Mouse (Mus musculus): ENCODE data around the gene Ate1.

Gene Ate1

DNA sequence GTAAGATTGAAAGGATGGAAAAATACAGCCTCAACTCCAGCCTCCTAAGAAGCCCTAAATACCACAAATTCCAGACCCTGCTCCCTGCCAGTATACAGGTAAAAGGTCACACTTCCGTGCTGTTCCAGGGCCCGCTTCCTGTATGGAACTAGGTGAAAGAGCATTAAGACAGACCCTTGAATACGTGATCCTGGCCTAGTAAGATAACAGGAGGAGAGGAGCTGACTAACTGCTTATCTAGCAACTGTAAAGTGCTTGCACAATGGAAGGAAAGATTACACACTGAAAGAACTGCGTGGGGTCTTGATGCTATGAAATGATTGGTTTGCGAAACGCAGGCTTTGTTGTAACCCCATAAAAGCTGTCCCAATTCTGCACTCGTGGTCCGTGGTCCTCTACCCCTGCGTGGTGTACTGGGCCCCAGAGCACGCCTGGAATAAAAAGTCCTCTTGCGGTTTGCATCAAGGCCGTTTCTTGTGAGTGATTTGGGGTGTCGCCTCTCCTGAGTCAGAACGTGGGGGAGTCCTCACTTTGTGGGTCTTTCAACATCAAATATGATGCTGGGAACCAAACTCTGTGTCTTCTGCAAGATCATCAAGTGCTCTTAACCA, 748 bp upstream of the Ate1 start:
- CTCF ChIA-PET: no interaction called here

- CTCF ChIA-PET: interaction anchor here (0.6 kb wide), 1 partner anchor 39 kb away, joined by 3 read pairs; no protein-coding TSS in a partner anchor
Observed at GRCm38 (mm10) chr7:130519096-130520048, 797 bp downstream of the Ate1 start.

DNA sequence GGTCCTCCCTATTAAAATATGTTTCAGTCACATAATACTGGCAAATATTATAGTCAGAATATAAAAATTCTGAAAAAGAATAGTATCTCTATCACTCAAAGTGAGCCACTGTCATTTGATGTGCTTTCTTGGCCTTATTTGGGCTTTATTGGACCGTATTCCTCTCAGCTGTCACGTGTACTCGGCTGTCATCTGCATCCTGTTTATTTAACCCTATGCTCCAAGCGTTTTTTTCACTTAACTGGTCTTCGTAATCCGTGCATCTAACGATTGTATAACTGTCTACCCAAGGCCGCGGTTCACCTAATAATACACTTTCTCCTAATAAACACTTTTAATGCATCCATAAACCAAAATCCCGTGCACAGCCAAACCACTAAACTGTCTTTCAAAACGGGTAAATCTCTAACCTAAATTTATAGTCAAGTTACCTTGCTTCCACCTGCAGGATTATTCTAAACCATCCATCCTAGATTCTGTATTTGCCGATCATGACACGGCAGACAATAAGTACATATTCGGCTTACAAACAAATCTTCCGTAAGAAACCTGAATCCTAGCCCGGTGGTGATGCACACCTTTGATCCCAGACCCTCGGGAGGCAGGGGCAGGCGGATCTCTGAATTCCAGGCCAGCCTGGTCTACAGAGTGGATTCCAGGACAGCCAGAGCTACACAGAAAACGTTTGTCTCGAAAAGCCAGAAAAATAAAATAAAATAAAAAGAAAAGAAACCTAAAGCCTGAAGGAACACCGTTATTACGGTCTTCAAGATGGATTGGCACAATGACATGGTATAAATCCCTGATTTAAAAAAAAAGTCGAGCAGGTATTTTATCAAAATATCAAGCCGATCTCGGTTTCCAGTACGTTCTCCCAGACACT, 1.7 kb downstream of the Ate1 start:
- CTCF ChIA-PET: no interaction called here

DNA sequence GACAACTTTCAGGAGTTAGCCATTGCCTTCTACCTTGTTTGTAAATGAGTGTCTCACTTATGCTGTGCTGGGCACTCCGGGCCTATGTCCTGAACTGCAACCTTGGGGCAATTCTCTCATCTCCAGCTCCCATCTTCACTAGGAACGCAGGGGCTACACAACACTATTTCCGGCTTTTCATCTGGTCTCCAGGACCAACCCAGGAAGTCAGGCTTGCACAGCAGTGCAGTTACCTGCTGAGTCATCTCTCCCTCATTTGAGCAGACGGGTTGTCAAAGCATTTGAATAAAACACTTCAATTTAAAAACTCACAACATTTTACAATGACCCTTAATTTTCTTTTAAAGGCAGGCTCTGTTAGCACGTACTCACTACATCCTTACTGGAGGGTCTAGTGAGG, 9.9 kb downstream of the Ate1 start:
- CTCF ChIA-PET: no interaction called here

GRCm38 (mm10) chr7:130503006-130503405, 17.2 kb downstream of the Ate1 start:
- CTCF ChIA-PET: interaction anchor here (0.6 kb wide), 1 partner anchor 48 kb away, joined by 3 read pairs; no protein-coding TSS in a partner anchor

DNA sequence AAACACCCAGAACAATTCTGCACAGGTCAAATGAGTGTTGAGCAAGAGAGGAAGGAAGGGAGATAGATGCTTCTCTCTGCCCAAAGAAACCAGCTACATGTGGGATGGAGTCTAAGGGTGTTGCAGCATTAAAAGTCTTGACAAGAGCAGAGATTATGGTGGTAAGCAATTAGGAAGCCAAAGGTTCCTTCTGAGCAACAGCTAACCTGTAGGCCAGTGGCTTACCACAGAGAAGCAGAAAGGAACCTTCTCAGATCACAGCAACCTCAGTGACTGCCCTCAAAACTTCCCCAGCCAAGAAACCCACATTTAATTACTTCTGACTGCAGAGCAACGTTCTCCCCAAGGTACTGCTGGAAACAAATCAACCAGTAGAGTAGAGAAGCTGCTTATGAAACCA, 18.7 kb downstream of the Ate1 start:
- CTCF ChIA-PET: interaction anchor here (0.8 kb wide), 1 partner anchor 12 kb away, joined by 3 read pairs; no protein-coding TSS in a partner anchor

- CTCF ChIA-PET: no interaction called here
Observed at GRCm38 (mm10) chr7:130493346-130493745, 26.8 kb downstream of the Ate1 start.

GRCm38 (mm10) chr7:130492026-130492425, 28.1 kb downstream of the Ate1 start:
- CTCF ChIA-PET: interaction anchor here (0.6 kb wide), 1 partner anchor 1028 kb away, joined by 15 read pairs; no protein-coding TSS in a partner anchor

DNA sequence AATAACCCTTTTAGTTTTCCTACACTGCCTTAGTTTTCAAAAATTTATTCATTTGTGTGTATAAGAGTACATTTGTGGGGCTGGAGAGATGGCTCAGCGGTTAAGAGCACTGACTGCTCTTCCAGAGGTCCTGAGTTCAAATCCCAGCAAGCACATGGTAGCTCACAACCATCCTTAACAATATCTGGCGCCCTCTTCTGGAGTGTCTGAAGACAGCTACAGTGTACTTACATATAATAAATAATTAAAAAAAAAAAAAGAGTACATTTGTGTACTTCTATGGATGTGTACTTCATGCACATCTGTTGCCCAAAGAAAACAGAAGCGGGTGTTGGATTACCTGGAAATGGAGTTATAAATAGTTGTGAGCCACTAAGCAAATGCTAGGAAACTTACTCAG, 41.2 kb downstream of the Ate1 start:
- CTCF ChIA-PET: interaction anchor here (0.7 kb wide), 1 partner anchor 872 kb away, joined by 3 read pairs; no protein-coding TSS in a partner anchor

DNA sequence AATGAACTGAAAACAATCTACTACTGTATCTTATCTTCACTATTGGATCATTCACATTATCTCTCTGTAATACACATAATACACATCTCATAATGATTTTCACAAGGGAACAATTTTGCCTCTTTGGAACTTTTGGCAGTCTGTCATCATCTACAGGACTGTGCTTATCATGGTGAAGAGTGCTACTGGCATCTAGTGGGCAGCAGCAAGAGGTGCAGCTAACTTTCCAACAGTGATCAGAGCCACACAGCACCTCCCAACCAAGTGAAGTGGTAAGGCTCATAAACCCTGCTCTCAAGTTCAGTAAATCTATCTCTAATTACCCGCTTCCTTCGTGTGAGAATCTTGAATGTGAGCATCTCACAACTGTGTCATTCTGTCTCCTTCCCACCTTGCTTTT, 44.2 kb downstream of the Ate1 start:
- CTCF ChIA-PET: interaction anchor here (1.1 kb wide), 1 partner anchor 827 kb away, joined by 3 read pairs; no protein-coding TSS in a partner anchor

DNA sequence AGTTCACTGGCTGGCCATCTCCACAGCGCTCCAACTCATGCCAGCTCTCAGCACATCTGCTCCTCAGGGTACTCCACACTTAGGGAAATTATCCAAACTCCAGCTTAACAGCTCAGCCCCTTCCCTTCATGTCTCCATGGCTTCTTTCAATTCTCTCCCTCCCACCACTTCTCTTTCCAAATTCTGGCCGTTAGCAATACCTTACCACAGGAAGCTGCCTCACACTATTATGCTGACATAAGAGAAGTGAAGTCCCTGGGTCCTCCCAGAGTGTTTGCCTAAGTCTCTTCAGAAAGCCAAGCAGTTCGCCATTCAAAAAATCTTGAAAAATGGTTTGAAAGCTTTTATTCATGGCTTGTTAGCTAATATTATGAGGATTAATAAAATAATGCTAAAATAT, 46.3 kb downstream of the Ate1 start:
- CTCF ChIA-PET: no interaction called here

DNA sequence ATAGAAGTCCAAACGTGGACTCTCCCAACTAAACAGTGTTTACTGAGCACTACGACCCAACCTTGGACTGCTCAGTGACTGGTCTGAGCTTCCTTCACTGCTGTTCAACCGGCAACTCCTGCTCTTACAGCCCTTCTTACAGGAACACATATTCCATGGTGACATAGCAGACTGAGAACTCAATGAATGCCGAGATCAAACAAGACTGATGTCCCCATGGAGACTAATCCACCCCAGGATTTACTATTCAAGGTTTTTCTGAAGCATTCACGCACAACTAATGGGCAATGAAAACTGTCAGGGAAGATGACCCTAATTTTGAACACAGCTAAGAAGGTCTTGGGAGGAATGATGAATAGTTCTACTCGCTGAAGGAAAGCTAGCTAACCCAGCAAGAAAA, 47.5 kb downstream of the Ate1 start:
- CTCF ChIA-PET: no interaction called here

DNA sequence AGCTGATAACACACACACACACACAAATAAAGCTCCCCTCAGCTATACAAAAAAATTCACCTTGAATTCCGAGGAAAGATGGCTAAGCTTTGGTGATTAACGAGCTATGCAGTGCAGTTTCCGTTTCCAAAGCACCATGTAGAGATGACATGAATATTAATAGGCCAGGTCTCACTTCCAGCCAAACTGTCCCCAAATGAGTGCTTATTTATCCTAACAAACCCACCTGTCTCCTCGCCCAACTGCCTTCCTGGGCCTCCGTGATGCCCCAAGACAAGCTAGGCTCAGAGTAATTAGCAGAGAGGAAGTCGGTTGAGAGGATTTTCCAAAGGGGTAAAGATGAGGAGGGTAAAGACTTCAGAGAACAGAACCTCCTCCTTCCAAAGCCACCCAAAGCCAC, 49.1 kb downstream of the Ate1 start:
- CTCF ChIA-PET: no interaction called here

DNA sequence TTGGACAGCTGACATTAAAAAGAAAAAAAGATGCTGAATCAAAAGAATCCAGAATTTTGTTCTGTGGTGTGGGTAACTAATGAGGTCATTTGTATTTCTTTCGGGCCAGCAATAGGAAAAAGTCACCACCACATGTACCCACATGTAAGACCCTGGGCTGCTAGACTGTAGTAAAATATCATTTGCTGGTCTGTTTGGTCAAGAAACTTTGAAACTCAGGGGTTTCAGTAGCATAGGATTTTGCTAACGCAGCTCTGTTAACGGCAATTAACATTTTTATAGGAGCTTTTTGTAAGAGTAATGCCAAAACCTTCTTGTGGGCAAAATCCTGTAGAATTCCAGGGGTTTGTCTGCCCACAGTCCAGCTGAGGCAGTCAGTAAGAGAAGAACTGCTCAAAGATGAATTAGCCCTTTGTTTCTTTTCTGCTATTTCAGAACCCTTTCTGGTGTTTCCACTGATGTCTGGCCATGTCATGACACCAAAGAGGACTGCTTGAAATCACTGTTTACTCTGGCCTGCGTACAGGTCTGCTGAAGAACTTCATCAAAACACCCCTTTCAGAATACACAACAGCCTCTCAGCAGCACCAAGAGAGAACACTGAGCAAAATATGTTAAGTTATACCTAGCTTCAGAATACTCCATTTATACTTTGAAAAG, 64.5 kb downstream of the Ate1 start:
- CTCF ChIA-PET: no interaction called here

GRCm38 (mm10) chr7:130454226-130454625, 65.9 kb downstream of the Ate1 start:
- CTCF ChIA-PET: no interaction called here

DNA sequence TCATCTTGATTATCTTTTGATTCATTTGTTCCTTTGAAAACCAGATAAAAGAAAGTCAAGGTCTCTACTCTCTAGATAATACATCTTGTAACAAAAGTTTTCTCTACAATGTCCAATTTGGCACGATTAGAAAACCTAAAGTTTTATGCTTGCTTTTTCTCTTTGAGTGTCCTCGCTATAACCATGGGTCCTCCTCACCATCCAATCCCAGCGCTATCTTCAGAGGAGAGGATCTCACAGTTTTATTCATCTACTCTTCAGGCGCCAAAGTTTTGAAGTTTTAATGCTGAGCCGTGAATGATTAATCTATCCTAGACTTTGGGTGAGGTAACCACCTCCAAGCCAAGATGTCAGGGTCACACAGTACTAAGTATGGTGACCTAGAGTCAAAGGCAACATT, 84.4 kb downstream of the Ate1 start:
- CTCF ChIA-PET: no interaction called here

DNA sequence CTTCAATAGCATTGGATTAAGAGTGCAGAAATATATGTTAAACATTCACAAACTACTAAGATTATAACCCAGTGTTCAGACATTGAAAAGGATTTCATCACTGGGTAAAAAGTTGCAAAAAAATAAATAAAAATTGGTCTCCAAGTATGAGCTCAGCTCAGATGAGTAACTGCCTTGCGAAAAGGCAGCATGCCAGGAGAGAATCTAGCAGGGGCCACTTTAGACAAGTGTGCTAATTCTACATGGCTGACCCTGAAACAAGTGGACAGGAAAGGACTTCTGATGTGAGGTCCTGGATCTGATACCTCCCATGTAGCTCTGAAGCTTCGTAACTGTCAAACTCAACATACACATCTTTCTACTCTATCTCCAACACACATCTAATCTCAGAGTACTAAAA, 88.0 kb downstream of the Ate1 start:
- CTCF ChIA-PET: no interaction called here

GRCm38 (mm10) chr7:130426586-130426985, 93.6 kb downstream of the Ate1 start:
- CTCF ChIA-PET: interaction anchor here (0.5 to 0.7 kb wide), 3 partner anchors 16 to 698 kb away, joined by 4 to 7 read pairs (median 5); no protein-coding TSS in a partner anchor

- CTCF ChIA-PET: no interaction called here
Observed at GRCm38 (mm10) chr7:130425991-130426390, 94.2 kb downstream of the Ate1 start.

- CTCF ChIA-PET: no interaction called here
Observed at GRCm38 (mm10) chr7:130419961-130420360, 100.2 kb downstream of the Ate1 start.

DNA sequence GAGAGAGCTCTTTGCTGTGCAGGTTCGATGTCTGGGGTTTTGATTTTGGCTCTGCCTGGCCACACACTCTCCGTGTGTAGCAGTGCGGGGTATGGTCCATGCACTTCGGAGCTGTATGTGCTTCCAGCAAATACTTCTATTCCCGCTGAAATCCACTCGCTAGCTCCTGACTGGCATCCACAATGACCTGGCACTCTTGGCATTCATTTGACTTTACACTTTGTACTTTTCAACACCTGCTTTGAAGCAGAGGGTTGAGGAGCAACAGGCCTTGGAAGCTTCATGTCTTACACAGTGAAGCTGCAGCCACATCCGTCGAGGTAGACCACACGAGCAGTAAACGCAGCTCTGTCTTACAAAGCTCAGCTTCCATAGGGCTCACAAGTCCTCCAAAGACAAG, 112.5 kb downstream of the Ate1 start:
- CTCF ChIA-PET: no interaction called here

Data from spleen, embryonic (tissue).